Mouse (Mus musculus): ENCODE measurements around the gene Celsr1. TPM values are rescaled to one million over a fixed set of nuclear protein-coding genes. Genes with fewer than 3 reads are reported as not detected.
A peak's percentile ranks its signal among the peaks of the same experiment; 100 is the strongest.

The Celsr1 gene
- total and polyA plus RNA-seq, 2 experiments = 2.4 to 11.5 TPM

DNA sequence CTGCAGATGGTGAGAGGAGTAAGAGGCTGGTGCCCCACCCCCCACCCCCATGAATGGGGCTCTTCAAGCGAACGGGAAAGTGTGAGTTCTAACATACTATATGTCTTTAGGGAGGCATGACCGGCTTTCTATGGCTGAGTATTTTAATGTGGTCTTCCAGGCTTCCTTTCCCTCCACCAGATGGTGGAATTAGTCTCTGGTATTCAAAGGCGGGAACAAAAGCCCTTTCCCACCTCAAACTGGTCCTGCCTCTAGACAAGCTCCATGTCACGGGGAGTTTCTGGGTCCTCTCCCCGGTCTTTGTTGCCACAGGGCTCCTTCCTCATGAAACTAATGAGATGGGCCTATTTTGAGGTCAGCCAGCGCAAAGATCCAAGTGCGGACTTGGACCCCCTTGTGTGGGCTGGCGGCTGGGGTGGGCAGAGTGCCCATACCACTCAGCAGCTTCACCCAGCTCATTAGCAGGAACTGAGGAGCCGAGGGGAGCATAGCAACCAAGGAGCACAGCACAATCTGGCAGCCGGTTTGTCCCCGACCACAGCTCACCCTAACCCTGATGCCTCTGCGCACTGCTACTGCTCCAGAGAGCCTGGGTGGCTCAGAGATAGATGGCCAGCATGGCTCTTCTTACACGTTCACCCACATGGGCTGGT is 39.5 kb downstream of the Celsr1 start:
- Histone ChIP-seq H3K27ac (replicated peaks; ENCODE audit: insufficient read depth, low read depth, low read length) (no peak overlapping the region), H3K4me3 (ENCODE audit: insufficient read depth, low read depth, low read length) (no peak overlapping the region), H3K4me1 (ENCODE audit: control insufficient read depth, insufficient read depth, low read length) (peaks cover 5% of the 10 kb centered on the region), H3K79me2 (ENCODE audit: control insufficient read depth, insufficient read depth, low read length) (no peaks in the 10 kb centered on the region), H3K9ac (ENCODE audit: low read depth, low read length) (no peak overlapping the region), H3K36me3 (ENCODE audit: control insufficient read depth, insufficient read depth, low read length) (no peaks in the 10 kb centered on the region), H3K27me3 (ENCODE audit: control insufficient read depth, insufficient read depth, low read length) (no peaks in the 10 kb centered on the region)
- DNase-seq (ENCODE audit: extremely low read depth, low read depth, low spot score) = no peak
- TF ChIP-seq CTCF (IDR thresholded peaks at IDR 0.05; ENCODE audit: low read depth, low read length) (no peak), POLR2A (IDR thresholded peaks at IDR 0.05; ENCODE audit: extremely low read depth, insufficient read depth, low read length) (no peak)
- 76% methylated on average over 14 of the region's 14 CpGs for WGBS

DNA sequence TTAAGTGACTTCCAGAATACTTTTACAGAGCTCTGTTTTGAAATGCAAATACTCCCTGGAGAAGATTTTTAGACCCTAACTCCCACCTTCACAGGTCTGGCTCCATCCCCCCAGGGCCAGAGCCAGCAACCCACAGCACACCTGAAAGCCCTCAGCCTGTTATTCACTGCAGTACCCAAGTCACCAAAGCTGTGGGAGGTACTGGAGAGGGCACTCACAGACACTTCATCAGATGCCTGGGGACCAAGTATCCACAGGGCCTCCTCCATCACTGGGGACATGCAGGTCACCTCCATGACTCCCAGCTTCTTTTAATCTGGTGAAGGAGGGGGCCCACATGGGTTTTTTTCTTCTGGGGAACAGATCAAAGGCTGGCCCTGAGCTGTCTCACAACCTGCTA is 40.2 kb downstream of the Celsr1 start:
- H3K27ac ChIP-seq (replicated peaks; ENCODE audit: insufficient read depth, low read depth, low read length) = no peak overlapping the region
- H3K4me3 ChIP-seq (ENCODE audit: insufficient read depth, low read depth, low read length) = no peak overlapping the region
- H3K9ac ChIP-seq (ENCODE audit: low read depth, low read length) = no peak overlapping the region
- H3K36me3 ChIP-seq (ENCODE audit: control insufficient read depth, insufficient read depth, low read length) = no peaks in the 10 kb centered on the region
- H3K79me2 ChIP-seq (ENCODE audit: control insufficient read depth, insufficient read depth, low read length) = no peaks in the 10 kb centered on the region
- no peaks in the 10 kb centered on the region for H3K27me3 ChIP-seq (ENCODE audit: control insufficient read depth, insufficient read depth, low read length)
- no peak for DNase-seq (ENCODE audit: extremely low read depth, low read depth, low spot score)
- TF ChIP-seq CTCF (IDR thresholded peaks at IDR 0.05; ENCODE audit: low read depth, low read length) (no peak), POLR2A (IDR thresholded peaks at IDR 0.05; ENCODE audit: extremely low read depth, insufficient read depth, low read length) (no peak)
- peaks cover 5% of the 10 kb centered on the region for H3K4me1 ChIP-seq (ENCODE audit: control insufficient read depth, insufficient read depth, low read length)

DNA sequence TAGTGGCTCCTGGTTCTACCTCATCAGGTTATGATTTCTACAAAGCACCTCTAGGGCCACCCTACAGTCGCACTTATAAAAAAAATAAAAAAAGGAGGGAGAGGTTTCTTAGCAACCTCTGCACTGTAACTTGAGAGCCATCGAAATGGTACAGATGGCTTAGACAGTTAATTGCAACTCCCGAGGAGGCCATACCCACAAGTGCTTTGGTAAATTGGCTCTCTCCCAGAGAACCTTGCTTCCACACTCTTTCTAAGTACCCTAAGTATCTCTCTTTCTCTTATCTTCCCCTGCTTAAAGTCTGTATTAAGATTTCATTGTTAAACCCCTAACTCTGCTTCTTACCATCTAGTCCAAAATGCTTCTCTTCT is 41.5 kb downstream of the Celsr1 start:
- Histone ChIP-seq H3K4me3 (ENCODE audit: insufficient read depth, low read depth, low read length) (no peak overlapping the region), H3K4me1 (ENCODE audit: control insufficient read depth, insufficient read depth, low read length) (peaks cover 5% of the 10 kb centered on the region), H3K27me3 (ENCODE audit: control insufficient read depth, insufficient read depth, low read length) (no peaks in the 10 kb centered on the region), H3K36me3 (ENCODE audit: control insufficient read depth, insufficient read depth, low read length) (no peaks in the 10 kb centered on the region), H3K27ac (replicated peaks; ENCODE audit: insufficient read depth, low read depth, low read length) (peak overlapping the region; percentile 35; the same call in 1 of the 2 replicates), H3K9ac (ENCODE audit: low read depth, low read length) (no peak overlapping the region), H3K79me2 (ENCODE audit: control insufficient read depth, insufficient read depth, low read length) (no peaks in the 10 kb centered on the region)
- WGBS = 79% methylated on average over 3 of the region's 3 CpGs
- TF ChIP-seq POLR2A (IDR thresholded peaks at IDR 0.05; ENCODE audit: extremely low read depth, insufficient read depth, low read length) = no peak
- TF ChIP-seq CTCF (IDR thresholded peaks at IDR 0.05; ENCODE audit: low read depth, low read length) = no peak
- DNase-seq (ENCODE audit: extremely low read depth, low read depth, low spot score) = no peak

DNA sequence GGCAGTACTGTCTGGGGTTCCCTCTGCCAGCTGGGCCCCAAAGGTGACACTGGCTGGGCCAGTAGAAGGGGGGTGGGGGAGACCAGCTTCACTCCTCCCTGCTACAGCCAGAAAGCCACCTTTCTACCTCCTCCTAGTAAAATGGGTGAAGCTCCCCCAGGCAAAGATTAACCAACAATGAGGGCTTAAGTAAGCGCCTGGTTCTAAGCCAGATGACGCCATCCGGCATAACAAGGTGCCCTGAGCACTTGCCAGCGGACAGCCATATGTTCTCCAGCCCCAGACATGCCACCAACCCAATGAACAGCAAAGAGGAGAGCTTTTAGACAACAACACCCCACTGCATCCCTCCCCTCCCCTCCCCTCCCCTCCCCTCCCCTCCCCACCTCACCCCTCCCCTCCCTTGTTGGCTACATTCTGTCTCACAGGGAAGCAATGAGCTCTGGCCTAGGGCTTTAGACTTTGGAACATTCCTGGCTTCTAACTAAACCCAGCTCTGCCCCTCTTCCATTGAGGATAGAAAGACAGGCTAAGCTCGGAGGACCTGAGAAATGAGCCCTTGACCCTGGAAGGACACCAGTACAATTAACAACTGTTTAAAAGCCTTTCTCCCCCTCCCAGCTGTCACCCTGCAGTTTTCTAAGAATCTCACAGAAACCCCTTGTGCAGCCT is 42.0 kb downstream of the Celsr1 start:
- DNase-seq (ENCODE audit: extremely low read depth, low read depth, low spot score) = peak; percentile 91
- peak overlapping the region; percentile 76 for H3K27ac ChIP-seq (replicated peaks; ENCODE audit: insufficient read depth, low read depth, low read length)

DNA sequence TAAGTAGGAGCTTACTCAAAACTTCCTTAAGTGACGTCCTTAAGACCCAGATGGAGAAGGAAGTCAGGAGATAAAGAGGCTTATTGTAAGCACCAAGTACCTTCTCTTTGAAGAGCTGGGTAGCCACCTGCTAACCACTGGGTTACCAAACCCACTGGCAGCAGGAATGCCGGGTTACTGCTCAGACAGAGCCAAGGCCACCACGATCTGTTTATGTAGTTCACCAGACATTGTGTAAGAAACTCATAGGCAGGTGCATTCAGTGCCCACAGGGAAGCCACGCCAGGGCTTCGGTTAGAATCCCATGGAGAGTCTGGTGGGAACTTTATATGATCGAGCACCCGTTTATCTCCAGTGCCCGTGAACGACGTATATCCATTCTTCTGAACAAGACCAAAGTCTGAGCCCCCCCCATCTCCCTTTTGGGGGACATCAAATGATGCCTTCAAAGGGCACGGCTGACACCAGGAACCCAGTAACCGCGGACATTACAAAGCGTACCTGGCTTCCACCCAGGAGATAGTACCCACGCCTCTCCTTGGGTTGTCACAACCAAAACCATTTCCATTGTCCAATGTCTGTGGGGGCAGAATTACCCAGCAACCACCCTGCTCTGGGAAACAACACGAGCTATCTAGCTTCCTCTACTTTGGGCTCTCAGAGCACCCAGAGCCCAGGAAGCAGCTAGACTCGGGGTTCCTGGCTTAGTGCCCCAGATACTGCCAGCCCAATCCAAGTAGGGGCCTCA is 42.7 kb downstream of the Celsr1 start:
- Histone ChIP-seq H3K27me3 (ENCODE audit: control insufficient read depth, insufficient read depth, low read length) (no peaks in the 10 kb centered on the region), H3K4me3 (ENCODE audit: insufficient read depth, low read depth, low read length) (no peak overlapping the region), H3K27ac (replicated peaks; ENCODE audit: insufficient read depth, low read depth, low read length) (peak overlapping the region; percentile 76), H3K9ac (ENCODE audit: low read depth, low read length) (peak overlapping the region; percentile 60), H3K79me2 (ENCODE audit: control insufficient read depth, insufficient read depth, low read length) (no peaks in the 10 kb centered on the region), H3K4me1 (ENCODE audit: control insufficient read depth, insufficient read depth, low read length) (peaks cover 5% of the 10 kb centered on the region), H3K36me3 (ENCODE audit: control insufficient read depth, insufficient read depth, low read length) (no peaks in the 10 kb centered on the region)
- no peak for TF ChIP-seq CTCF (IDR thresholded peaks at IDR 0.05; ENCODE audit: low read depth, low read length)
- no peak for TF ChIP-seq POLR2A (IDR thresholded peaks at IDR 0.05; ENCODE audit: extremely low read depth, insufficient read depth, low read length)
- DNase-seq (ENCODE audit: extremely low read depth, low read depth, low spot score) = peak; percentile 66
- 69% methylated on average over 17 of the region's 17 CpGs for WGBS

More for the DNA sequence above, 42.0 kb downstream of the Celsr1 start:
- peaks cover 5% of the 10 kb centered on the region for H3K4me1 ChIP-seq (ENCODE audit: control insufficient read depth, insufficient read depth, low read length)
- H3K79me2 ChIP-seq (ENCODE audit: control insufficient read depth, insufficient read depth, low read length) = no peaks in the 10 kb centered on the region
- 23% methylated on average over 5 of the region's 5 CpGs for WGBS
- no peaks in the 10 kb centered on the region for H3K36me3 ChIP-seq (ENCODE audit: control insufficient read depth, insufficient read depth, low read length)
- no peaks in the 10 kb centered on the region for H3K27me3 ChIP-seq (ENCODE audit: control insufficient read depth, insufficient read depth, low read length)
- no peak overlapping the region for H3K4me3 ChIP-seq (ENCODE audit: insufficient read depth, low read depth, low read length)
- TF ChIP-seq POLR2A (IDR thresholded peaks at IDR 0.05; ENCODE audit: extremely low read depth, insufficient read depth, low read length) (no peak), CTCF (IDR thresholded peaks at IDR 0.05; ENCODE audit: low read depth, low read length) (no peak)
- peak overlapping the region; percentile 60 for H3K9ac ChIP-seq (ENCODE audit: low read depth, low read length)
